Mouse (Mus musculus): Measurements from ENCODE around the gene Gmppb.

Gmppb gene

DNA sequence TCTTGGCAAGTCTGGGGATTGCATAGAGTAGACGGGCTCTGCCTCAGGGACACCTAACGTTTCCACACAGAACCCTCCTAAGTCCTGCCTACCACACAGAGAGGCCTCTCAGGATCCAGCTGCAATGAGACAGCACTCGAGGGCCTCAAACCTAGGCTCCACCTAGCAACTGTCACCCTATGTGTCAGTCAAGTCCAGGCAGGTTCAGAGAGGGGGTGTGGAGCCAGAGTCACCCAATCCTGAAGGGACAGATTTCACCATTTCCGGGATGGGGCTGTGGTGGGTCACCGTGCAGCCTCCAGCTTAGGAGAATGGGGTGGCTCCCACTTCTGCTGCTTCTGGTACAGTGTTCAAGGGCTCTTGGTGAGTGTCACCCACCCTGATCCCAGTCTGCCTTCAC lies 31.1 kb downstream of the Gmppb start, which contains the start of gene Mst1:
Gene Mst1, plus strand, starts transcription at position 269 of the 400 bp plus-strand sequence.
- H3K27me3 ChIP-seq (ENCODE audit: insufficient read depth, low read length) = peaks cover 36% of the 10 kb centered on the region
- H3K4me3 ChIP-seq (replicated peaks; ENCODE audit: low read length) = peak within 1 kb of the TSS; percentile 89
- TF ChIP-seq POU5F1 (IDR thresholded peaks at IDR 0.05; ENCODE audit: borderline replicate concordance, low read length) (no peak), NANOG (IDR thresholded peaks at IDR 0.05; ENCODE audit: borderline replicate concordance, low read length) (no peak), CTCF (conservative IDR thresholded peaks at IDR 0.05; ENCODE audit: low read length) (no peak)
- H3K36me3 ChIP-seq (ENCODE audit: insufficient read depth, low read length) = peaks cover 26% of the 10 kb centered on the region
- H3K4me1 ChIP-seq (replicated peaks; ENCODE audit: low read depth, low read length) = peaks cover 53% of the 10 kb centered on the region
- H3K9me3 ChIP-seq (ENCODE audit: low read length) = no peaks in the 10 kb centered on the region

DNA sequence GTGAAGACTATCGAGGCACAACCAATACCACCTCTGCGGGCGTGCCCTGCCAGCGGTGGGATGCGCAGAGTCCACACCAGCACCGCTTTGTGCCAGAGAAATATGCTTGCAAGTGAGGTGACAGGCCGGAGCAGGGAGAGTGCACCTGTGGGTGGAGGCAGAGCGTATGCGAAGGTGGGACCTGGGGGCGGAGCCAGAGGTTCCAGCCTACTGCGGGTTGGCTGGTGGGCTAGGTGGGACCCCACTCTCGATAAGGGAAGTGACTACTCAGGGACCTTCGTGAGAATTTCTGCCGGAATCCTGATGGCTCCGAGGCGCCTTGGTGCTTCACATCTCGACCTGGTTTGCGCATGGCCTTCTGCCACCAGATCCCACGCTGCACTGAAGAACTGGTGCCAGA lies 33.5 kb downstream of the Gmppb start:
- TF ChIP-seq NANOG (IDR thresholded peaks at IDR 0.05; ENCODE audit: borderline replicate concordance, low read length) = no peak
- TF ChIP-seq POU5F1 (IDR thresholded peaks at IDR 0.05; ENCODE audit: borderline replicate concordance, low read length) = no peak
- no peak for TF ChIP-seq CTCF (conservative IDR thresholded peaks at IDR 0.05; ENCODE audit: low read length)
- peaks cover 48% of the 10 kb centered on the region for H3K4me1 ChIP-seq (replicated peaks; ENCODE audit: low read depth, low read length)
- H3K36me3 ChIP-seq (ENCODE audit: insufficient read depth, low read length) = peaks cover 43% of the 10 kb centered on the region
- H3K4me3 ChIP-seq (replicated peaks; ENCODE audit: low read length) = peak overlapping the region; percentile 77
- H3K27me3 ChIP-seq (ENCODE audit: insufficient read depth, low read length) = peaks cover 36% of the 10 kb centered on the region
- H3K9me3 ChIP-seq (ENCODE audit: low read length) = no peaks in the 10 kb centered on the region

DNA sequence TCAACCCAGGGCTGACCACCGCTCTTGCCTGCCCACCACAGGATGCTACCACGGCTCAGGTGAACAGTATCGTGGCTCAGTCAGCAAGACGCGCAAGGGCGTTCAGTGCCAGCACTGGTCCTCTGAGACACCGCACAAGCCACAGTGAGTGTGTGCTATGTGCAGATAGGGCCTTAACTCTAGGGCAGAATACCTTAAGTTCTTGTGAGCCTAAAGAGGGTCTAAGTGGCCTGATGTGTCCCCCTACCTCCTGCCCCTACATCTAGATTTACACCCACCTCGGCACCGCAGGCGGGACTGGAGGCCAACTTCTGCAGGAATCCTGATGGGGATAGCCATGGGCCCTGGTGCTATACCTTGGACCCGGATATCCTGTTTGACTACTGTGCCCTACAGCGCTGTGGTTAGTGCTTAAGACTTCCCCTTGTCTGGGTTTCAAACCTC lies 34.0 kb downstream of the Gmppb start, which contains the start of gene Rnf123:
Gene Rnf123, minus strand, starts transcription at position 359 of the 444 bp plus-strand sequence.
- Histone ChIP-seq H3K27me3 (ENCODE audit: insufficient read depth, low read length) (peaks cover 36% of the 10 kb centered on the region), H3K9me3 (ENCODE audit: low read length) (no peaks in the 10 kb centered on the region), H3K4me1 (replicated peaks; ENCODE audit: low read depth, low read length) (peaks cover 45% of the 10 kb centered on the region), H3K36me3 (ENCODE audit: insufficient read depth, low read length) (peaks cover 47% of the 10 kb centered on the region), H3K4me3 (replicated peaks; ENCODE audit: low read length) (peak within 1 kb of the TSS; percentile 77)
- no peak for TF ChIP-seq NANOG (IDR thresholded peaks at IDR 0.05; ENCODE audit: borderline replicate concordance, low read length)
- TF ChIP-seq CTCF (conservative IDR thresholded peaks at IDR 0.05; ENCODE audit: low read length) = no peak
- TF ChIP-seq POU5F1 (IDR thresholded peaks at IDR 0.05; ENCODE audit: borderline replicate concordance, low read length) = no peak

DNA sequence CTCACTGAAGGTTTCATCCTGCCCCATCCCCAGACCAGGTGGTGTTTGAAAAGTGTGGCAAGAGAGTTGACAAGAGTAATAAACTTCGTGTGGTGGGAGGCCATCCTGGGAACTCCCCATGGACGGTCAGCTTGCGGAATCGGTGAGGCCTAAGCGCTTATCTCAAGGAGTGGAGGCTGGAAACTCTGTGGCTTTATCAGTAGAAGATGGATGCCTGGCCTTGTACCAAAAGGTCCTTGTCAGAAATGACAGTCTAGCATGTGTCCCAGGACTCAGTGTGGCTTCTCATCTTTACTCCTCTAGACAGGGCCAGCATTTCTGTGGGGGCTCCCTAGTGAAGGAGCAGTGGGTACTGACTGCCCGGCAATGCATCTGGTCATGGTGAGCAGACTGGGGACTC lies 34.5 kb downstream of the Gmppb start:
- H3K36me3 ChIP-seq (ENCODE audit: insufficient read depth, low read length) = peaks cover 53% of the 10 kb centered on the region
- H3K4me3 ChIP-seq (replicated peaks; ENCODE audit: low read length) = no peak overlapping the region
- H3K4me1 ChIP-seq (replicated peaks; ENCODE audit: low read depth, low read length) = peaks cover 39% of the 10 kb centered on the region
- TF ChIP-seq CTCF (conservative IDR thresholded peaks at IDR 0.05; ENCODE audit: low read length) (no peak), NANOG (IDR thresholded peaks at IDR 0.05; ENCODE audit: borderline replicate concordance, low read length) (no peak), POU5F1 (IDR thresholded peaks at IDR 0.05; ENCODE audit: borderline replicate concordance, low read length) (no peak)
- no peaks in the 10 kb centered on the region for H3K9me3 ChIP-seq (ENCODE audit: low read length)
- H3K27me3 ChIP-seq (ENCODE audit: insufficient read depth, low read length) = peaks cover 36% of the 10 kb centered on the region

DNA sequence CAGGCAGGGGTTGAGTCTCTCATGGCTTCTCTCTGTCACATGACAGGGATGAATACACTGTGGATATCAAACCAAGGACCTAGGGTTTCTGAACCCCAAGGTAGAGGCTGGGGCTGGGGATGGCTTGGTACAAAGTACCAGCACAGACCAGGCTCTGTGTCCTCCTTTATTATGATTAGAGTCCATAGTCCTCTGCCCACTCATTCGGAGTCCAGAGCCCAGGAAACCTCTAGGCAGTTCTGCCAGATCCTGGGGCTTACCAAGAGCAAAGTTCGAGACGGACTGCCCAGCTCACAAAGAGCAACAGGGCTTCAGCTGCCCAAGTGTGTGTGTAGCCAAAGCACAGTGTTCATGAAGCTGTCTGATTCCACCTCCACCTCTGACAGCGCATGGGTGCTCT lies 36.2 kb downstream of the Gmppb start:
- Histone ChIP-seq H3K36me3 (ENCODE audit: insufficient read depth, low read length) (peaks cover 70% of the 10 kb centered on the region), H3K27me3 (ENCODE audit: insufficient read depth, low read length) (peaks cover 26% of the 10 kb centered on the region), H3K9me3 (ENCODE audit: low read length) (no peaks in the 10 kb centered on the region), H3K4me1 (replicated peaks; ENCODE audit: low read depth, low read length) (peaks cover 27% of the 10 kb centered on the region), H3K4me3 (replicated peaks; ENCODE audit: low read length) (no peak overlapping the region)
- no peak for TF ChIP-seq POU5F1 (IDR thresholded peaks at IDR 0.05; ENCODE audit: borderline replicate concordance, low read length)
- TF ChIP-seq CTCF (conservative IDR thresholded peaks at IDR 0.05; ENCODE audit: low read length) = no peak
- no peak for TF ChIP-seq NANOG (IDR thresholded peaks at IDR 0.05; ENCODE audit: borderline replicate concordance, low read length)

DNA sequence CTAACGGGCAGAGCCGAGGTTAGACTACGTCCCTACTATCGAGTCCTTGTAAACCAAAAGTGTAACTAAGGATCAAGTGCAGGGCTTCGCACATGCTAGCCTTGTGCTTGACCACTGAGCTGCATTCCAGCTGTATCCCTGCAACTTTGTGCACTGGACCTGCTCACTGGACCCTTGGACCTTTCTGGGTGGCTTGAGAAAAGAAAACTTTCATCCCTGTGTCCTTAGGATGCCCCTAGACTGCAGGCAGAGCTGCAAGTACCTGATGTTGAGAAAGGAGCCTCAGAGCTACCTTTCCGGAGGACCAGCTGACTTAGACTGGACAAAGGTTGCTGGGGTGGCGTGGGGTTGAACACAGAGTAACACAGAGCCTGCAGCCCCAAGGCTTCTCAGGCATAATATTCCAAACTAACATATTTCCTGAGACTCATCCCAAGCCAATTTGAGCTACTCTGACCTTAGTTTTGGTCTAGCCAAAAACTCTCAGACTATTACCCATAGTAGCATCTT lies 41.6 kb downstream of the Gmppb start:
- no peak for TF ChIP-seq POU5F1 (IDR thresholded peaks at IDR 0.05; ENCODE audit: borderline replicate concordance, low read length)
- no peak for TF ChIP-seq CTCF (conservative IDR thresholded peaks at IDR 0.05; ENCODE audit: low read length)
- TF ChIP-seq NANOG (IDR thresholded peaks at IDR 0.05; ENCODE audit: borderline replicate concordance, low read length) = no peak
- Histone ChIP-seq H3K4me1 (replicated peaks; ENCODE audit: low read depth, low read length) (peaks cover 25% of the 10 kb centered on the region), H3K27me3 (ENCODE audit: insufficient read depth, low read length) (no peaks in the 10 kb centered on the region), H3K4me3 (replicated peaks; ENCODE audit: low read length) (no peak overlapping the region), H3K9me3 (ENCODE audit: low read length) (no peaks in the 10 kb centered on the region), H3K36me3 (ENCODE audit: insufficient read depth, low read length) (peaks cover 76% of the 10 kb centered on the region)

DNA sequence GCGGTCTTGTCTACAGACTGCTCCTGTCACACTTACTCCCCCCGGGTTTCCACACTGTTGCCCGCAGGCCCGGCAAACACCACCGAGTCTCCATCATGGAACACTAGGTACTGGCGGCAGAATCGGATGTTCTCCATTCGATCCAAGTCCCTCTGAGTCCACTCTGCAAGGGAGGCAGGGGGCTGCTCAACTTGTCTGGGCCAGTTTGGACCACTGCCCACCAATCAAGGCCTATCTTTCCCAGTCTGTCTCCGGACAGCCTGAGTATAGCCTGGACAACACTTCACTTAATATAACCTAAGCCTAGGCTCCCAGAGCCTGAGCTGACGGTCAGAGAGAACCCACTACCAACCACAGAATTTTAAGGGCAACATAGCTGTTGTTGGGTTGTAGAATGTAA lies 44.5 kb downstream of the Gmppb start:
- peak overlapping the region; percentile 97 for H3K4me3 ChIP-seq (replicated peaks; ENCODE audit: low read length)
- no peaks in the 10 kb centered on the region for H3K27me3 ChIP-seq (ENCODE audit: insufficient read depth, low read length)
- TF ChIP-seq NANOG (IDR thresholded peaks at IDR 0.05; ENCODE audit: borderline replicate concordance, low read length) (no peak), POU5F1 (IDR thresholded peaks at IDR 0.05; ENCODE audit: borderline replicate concordance, low read length) (no peak), CTCF (conservative IDR thresholded peaks at IDR 0.05; ENCODE audit: low read length) (no peak)
- peaks cover 40% of the 10 kb centered on the region for H3K4me1 ChIP-seq (replicated peaks; ENCODE audit: low read depth, low read length)
- H3K9me3 ChIP-seq (ENCODE audit: low read length) = no peaks in the 10 kb centered on the region
- peaks cover 47% of the 10 kb centered on the region for H3K36me3 ChIP-seq (ENCODE audit: insufficient read depth, low read length)

DNA sequence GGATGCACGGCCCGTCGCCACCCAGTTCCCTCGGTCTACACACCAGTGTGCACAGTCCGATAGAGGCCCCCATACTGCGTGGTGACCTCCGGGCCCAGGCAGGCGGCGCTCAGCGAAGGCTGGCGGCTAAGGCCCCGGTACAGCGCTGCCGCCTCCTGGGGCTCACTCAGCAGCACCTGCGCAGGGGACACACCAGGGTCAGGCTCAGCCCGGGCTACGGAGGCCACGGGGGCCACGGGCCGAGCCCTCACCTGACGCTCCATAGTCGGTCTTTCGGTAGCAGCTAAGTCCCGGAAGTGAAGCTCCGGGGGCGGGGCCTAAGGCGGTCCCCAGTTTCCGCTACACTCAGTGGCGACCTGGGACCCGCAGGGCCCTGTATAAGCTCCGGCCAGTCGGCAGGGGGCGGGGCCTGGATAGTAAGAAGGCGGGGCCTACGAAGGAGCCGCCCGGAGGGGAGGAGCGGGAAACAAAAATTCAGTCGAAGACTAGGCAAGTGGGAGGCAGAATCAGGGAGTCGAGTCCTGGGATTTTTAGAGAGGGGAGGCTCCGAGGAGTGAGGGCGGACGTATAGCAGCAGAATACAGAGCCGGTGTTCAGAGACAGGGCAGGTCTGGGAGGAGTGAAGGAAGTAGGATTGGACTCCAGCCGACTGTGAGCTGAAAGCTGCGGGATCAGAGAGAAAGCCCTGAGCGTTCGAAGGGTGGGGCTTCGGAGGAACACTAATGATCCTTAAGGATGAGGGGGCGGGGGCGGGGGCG lies 45.3 kb downstream of the Gmppb start, which contains the start of gene Apeh:
Gene Apeh, minus strand, starts transcription at position 423 of the 758 bp plus-strand sequence.
- Histone ChIP-seq H3K9me3 (ENCODE audit: low read length) (no peaks in the 10 kb centered on the region), H3K4me3 (replicated peaks; ENCODE audit: low read length) (peak within 1 kb of the TSS; percentile 97), H3K4me1 (replicated peaks; ENCODE audit: low read depth, low read length) (peaks cover 47% of the 10 kb centered on the region), H3K27me3 (ENCODE audit: insufficient read depth, low read length) (peaks cover 2% of the 10 kb centered on the region; the same call in 1 of the 2 replicates), H3K36me3 (ENCODE audit: insufficient read depth, low read length) (peaks cover 40% of the 10 kb centered on the region)
- no peak for TF ChIP-seq NANOG (IDR thresholded peaks at IDR 0.05; ENCODE audit: borderline replicate concordance, low read length)
- no peak for TF ChIP-seq POU5F1 (IDR thresholded peaks at IDR 0.05; ENCODE audit: borderline replicate concordance, low read length)
- TF ChIP-seq CTCF (conservative IDR thresholded peaks at IDR 0.05; ENCODE audit: low read length) = no peak
